Mouse (Mus musculus) cerebellum, postnatal 36 days (tissue): ENCODE results near the gene Rpl12.
"Not testable (repeated sequence)": the region's sequence is repeated elsewhere in the genome, so short reads cannot be mapped to it uniquely, and the experiment has no call there.

Source experiments
- DNase-seq, 2 experiments: peaks; one replicate each; pipeline ENCODE4 v3.0.0; 2021 to 2022; ENCODE audit warnings: mixed read lengths in 2 of 2

The Rpl12 gene

DNA sequence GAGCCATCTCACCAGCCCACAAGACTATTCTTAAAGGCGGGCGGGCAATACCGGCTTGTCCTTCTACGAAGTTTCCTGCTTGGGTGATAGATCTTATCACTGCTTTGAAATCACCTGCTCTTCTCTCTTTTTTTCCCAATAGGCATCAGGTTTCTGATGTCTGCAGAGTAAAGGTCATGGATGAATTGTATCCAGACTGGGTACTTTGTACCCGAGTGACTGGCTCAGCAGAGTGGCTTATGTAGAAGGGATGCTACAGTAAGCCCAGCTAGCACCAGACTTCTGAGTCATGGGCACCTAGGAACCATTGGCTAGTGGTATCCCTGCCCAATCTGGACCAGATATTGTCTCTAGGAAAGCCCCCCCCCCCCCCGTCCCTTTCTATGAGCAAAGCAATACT is 22.3 kb downstream of the Rpl12 start:
- DNase-seq: peak in 1 of 2 experiments; percentile 6

DNA sequence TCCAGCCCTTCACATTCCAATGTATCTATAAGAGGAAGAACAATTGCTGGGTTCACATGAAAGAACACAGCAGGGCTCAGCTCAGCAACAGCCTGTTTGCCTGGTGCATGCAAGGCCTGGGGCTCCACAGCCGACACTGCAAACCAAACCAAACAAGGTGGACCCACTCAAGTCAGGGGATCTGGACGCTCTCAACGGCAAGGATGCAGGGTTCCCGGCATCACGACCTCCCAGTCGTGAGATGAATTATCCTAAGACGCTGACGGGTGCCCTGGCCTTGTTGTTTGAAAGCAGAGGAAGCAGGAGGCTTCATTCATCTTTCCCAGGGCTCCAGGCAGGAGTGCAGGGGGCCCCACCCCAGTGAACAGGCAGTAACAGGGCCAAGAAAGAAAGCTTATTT is 24.5 kb downstream of the Rpl12 start:
- no peak for DNase-seq

DNA sequence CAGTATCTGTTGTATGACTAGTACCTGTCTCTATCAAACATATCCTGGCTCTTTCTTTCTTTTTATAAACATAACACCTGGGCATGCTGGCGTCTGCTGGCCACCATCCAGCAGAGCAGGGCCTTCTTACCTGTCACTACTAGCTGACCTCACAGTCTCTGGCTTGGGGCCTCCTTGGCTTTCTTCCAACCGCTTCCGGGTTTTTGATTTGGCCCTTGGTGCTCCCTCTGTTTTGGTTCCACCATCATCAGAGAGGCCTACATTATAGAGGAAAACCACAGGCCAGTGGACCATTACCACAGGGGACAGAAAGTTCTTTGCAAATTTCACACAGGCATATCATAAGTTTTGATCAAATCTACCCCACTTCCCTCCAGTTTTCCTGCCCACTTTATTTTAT is 28.0 kb downstream of the Rpl12 start:
- peak; percentile 58 to 65 for DNase-seq

DNA sequence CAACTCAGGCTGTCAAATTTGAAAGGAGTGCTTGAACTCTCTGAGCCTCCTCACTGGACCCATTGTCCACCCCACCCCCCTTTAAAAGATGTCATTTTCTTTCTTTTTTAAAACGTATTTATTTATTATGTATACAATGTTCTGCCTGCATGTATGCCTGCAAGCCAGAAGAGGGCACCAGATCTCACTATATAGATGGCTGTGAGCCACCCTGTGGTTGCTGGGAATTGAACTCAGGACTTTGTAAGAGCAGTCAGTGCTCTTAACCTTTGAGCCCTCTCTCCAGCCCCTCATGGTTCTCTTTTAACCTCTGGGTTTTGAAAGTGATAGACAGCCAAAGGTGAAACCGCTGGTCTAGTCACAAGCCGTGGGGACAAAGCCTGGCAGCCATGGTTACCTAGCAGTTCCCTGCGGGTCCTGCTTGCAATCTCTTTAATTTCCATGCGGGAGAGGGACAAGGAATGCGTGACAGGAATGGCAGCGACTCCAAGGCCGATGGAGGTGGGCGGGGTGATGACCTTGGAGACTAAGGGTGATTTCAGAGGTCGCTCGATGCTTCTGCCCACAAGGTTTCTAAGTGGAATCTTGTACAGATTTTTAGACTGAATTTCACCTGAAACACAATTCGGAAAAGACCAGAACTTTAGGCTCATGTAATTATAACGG is 28.9 kb downstream of the Rpl12 start:
- DNase-seq: no peak

DNA sequence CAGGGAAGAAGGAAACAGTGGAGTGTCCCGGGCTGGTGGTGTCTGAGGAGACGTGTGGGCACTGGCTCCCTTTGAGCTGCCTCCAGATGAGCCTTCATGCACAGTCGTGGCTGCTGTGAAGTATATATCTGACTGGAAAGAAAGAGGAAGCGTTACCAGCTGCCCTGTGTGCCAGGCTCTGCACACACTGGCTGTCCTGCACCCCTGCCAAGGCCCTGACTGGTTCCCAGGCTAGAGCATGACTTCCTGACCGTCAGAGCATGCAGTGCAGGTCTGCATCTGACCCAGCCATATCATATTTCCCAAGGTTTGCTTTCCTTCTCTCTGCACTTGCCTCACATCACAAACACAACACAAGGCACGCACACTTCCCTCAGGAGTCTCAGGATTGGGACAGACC is 30.8 kb downstream of the Rpl12 start:
- DNase-seq: no peak

DNA sequence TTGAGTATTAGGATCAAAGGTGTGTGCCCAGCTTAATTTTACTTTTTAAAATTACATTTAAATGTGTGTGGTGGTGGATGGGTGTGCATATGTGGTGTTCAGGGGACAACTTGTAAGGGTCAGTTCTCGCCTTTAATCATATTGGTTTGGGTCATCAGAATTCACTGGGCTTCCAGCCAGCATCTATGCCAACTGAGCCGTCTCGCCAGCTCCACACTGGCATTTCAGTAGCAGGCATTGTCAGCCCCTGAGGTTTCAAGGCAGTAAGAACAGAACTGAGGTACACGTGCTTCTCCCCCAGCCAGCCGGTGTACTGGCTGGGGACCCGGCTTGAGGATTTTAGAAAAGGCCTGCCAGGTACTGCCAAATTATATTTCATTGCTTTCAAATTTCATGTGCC is 35.7 kb downstream of the Rpl12 start:
- DNase-seq: peak; percentile 44 to 49

DNA sequence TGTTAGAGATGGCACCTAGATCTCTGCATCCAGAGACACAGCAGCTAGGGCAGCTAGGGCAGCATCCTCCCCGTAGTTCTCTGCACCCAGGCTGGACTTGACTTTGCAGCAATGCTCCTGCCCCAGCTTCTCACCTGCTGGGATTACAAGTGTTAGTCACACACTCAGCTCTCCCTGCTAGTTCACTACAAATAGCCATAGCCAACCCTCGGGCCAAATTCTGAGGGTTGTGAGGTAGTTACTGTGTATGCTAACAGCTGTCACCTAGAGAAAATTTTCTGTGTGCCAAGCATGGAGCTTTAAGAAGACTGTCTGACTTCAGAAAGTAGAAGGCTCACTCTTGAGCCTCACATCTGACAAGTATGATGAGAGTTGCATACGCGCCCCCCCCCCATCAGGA is 36.4 kb downstream of the Rpl12 start:
- DNase-seq: no peak

DNA sequence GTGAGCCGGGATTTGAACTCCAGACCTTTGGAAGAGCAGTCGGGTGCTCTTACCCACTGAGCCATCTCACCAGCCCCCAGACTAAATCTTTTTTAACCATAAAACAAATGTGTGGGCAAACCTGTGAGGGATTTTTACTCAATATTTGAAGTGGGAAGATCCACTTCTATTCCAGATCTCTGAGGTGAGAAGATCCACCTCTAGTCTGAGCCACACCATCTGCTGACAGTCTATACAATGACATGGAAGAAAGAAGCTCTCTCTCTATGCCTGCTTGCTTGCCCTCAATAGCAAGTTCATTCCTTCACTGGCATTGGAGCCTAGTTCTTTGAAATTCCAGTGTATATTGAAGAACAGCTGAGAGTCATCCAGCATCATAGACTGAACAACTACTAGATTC is 38.4 kb downstream of the Rpl12 start:
- no peak for DNase-seq

DNA sequence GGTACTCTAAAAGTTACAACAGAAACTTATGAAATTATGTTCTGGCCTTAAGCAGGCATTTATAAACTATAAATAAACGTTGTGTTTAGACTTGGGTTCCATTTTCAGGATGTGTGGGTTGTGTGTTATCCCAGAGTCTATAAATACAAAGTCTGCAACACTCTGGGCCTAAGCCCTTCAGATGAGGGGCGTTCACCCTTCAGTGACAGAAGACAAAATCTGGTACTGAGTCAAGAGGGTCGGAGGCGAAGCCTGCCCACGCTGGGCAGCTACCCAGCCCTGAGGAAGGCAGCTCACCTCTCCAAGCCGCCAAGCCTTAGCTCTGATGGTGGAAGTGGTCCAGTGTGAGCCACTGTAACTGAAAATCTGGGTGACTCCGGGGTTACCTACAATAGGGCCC is 40.8 kb downstream of the Rpl12 start:
- no peak for DNase-seq

DNA sequence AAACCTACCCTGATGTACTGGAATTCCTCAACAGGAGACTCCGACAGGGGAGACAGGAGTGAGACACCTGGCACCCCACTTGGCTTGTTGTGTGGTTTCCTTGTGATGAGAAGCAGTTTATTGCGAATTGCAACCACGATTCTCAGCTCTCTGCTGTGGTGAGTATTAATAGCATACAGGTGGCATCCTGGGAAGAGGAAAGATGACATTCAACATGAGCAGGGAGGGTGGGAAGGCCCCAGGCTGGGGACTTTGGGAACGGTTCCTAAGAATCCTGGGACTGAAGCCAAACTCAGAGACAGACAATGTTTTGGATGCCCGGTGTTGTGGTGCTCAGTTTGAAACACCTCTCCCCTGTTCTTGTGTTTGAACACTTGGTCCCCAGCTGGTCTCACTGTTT is 43.7 kb downstream of the Rpl12 start:
- DNase-seq: peak; percentile 71 to 77

DNA sequence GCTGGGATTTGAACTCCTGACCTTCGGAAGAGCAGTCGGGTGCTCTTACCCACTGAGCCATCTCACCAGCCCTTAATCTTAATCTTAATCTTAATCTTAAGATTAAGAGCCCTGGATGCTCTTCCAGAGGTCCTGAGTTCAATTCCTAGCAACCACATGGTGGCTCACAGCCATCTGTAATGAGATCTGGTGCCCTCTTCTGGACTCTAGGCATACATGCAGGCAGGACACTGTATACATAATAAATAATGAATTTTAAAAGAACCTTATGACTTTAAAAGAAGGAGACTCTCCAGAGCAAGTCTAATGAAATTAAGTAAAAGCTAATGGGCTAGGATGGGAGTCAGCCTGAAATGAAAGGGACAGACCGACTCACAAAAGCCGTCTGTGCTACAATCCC is 47.7 kb downstream of the Rpl12 start:
- DNase-seq: not testable (repeated sequence)

DNA sequence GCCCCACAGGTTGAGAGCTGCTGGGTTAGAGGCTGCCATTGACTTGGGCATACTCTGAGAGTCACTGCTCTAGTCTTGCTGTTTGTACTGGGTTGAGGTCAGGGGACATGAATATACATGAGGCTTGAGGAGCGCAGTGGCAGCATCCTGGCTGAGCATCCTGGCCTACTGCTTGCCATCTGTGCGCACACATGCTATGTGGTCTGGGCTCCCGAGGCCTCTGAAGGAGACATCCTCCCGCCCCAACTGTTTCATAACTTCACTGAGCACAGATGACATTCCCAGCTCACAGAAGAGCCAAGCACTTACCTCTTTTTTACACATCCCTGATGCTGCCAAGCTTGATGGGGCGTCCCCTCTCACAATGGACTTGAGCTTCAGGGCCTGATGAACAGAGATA is 53.5 kb downstream of the Rpl12 start:
- DNase-seq: peak; percentile 92
